Mouse (Mus musculus) MEL (cell line): ENCODE data around the gene 4931414P19Rik. TPM values are rescaled to one million over a fixed set of nuclear protein-coding genes. Genes with fewer than 3 reads are reported as not detected.
A peak's percentile ranks its signal among the peaks of the same experiment; 100 is the strongest.

ENCODE experiments used
- DNase-seq: peaks from one replicate; pipeline ENCODE4 v3.0.0; 2011; ENCODE audit warnings: low read depth, low spot score
- H3K27ac ChIP-seq: 2 replicates; pipeline ENCODE4 v1.5.1; 2012; ENCODE audit warnings: low read depth, mild to moderate bottlenecking, control low read depth, low read length, moderate library complexity; ENCODE audit not compliant: control insufficient read depth
- H3K27me3 ChIP-seq, 2 experiments: fragments of 150-350 bp in 1 of 2; sonication (generic) in 1 of 2; 2 replicates each; pipeline ENCODE4 v1.6.1; 2012; ENCODE audit warnings: low read length in 2 of 2, mild to moderate bottlenecking in 2 of 2, improper control_type of control experiment in 1 of 2, moderate library complexity in 1 of 2; ENCODE audit not compliant: insufficient read depth in 2 of 2, control insufficient read depth in 1 of 2
- H3K36me3 ChIP-seq, 2 experiments: 2 replicates each; pipeline ENCODE4 v1.6.1; 2012 to 2014; ENCODE audit warnings: low read length in 2 of 2, improper control_type of control experiment in 1 of 2, inconsistent platforms in 1 of 2, mild to moderate bottlenecking in 1 of 2; ENCODE audit not compliant: insufficient read depth in 2 of 2, control insufficient read depth in 1 of 2
- H3K4me1 ChIP-seq, 2 experiments: fragments of 150-350 bp in 1 of 2; sonication (generic) in 1 of 2; 2 replicates each; pipeline ENCODE4 v1.6.1; 2012; ENCODE audit warnings: low read length in 2 of 2, improper control_type of control experiment in 1 of 2, mild to moderate bottlenecking in 1 of 2; ENCODE audit not compliant: insufficient read depth in 2 of 2, control insufficient read depth in 1 of 2
- H3K4me3 ChIP-seq, 2 experiments: fragments of 150-350 bp in 1 of 2; sonication (generic) in 1 of 2; 2 replicates each; pipeline ENCODE4 v1.5.1; 2012; ENCODE audit warnings: low read depth in 2 of 2, low read length in 2 of 2, mild to moderate bottlenecking in 2 of 2, moderate library complexity in 2 of 2, control low read depth in 1 of 2, improper control_type of control experiment in 1 of 2; ENCODE audit not compliant: control insufficient read depth in 1 of 2, insufficient read depth in 1 of 2
- H3K79me2 ChIP-seq: 2 replicates; pipeline ENCODE4 v1.6.1; 2012; ENCODE audit warnings: mild to moderate bottlenecking, low read length, moderate library complexity; ENCODE audit not compliant: control insufficient read depth, poor library complexity, insufficient read depth
- H3K9ac ChIP-seq: 2 replicates; pipeline ENCODE4 v1.6.1; 2012; ENCODE audit warnings: low read depth, mild to moderate bottlenecking, control low read depth, low read length, moderate library complexity; ENCODE audit not compliant: control insufficient read depth, poor library complexity, severe bottlenecking
- H3K9me3 ChIP-seq: fragments of 150-350 bp; sonication (generic); replicated peaks from 2 replicates; pipeline ENCODE4 v1.6.1; 2012; ENCODE audit warnings: mild to moderate bottlenecking, low read length, improper control_type of control experiment, moderate library complexity; ENCODE audit not compliant: insufficient read depth
- CHD2 ChIP-seq: IDR thresholded peaks from 2 replicates; pipeline ENCODE4 v1.6.1; 2011; ENCODE audit warnings: low read length, improper control_type of control experiment
- CTCF ChIP-seq, 3 experiments: IDR thresholded peaks in 2 of 3; conservative IDR thresholded peaks in 1 of 3; 2 replicates each; pipeline ENCODE4 v1.5.1; 2011 to 2012; ENCODE audit warnings: low read length in 3 of 3, low read depth in 2 of 3, mild to moderate bottlenecking in 2 of 3, improper control_type of control experiment in 1 of 3, inconsistent platforms in 1 of 3, mixed read lengths in 1 of 3, moderate library complexity in 1 of 3; ENCODE audit not compliant: control insufficient read depth in 1 of 3, insufficient read depth in 1 of 3, poor library complexity in 1 of 3, severe bottlenecking in 1 of 3
- E2F4 ChIP-seq: IDR thresholded peaks from 2 replicates; pipeline ENCODE4 v1.6.1; 2011; ENCODE audit warnings: low read depth, low read length, improper control_type of control experiment, borderline replicate concordance
- ELF1 ChIP-seq: IDR thresholded peaks from 2 replicates; pipeline ENCODE4 v1.6.1; 2014; ENCODE audit warnings: low read depth, mild to moderate bottlenecking, inconsistent platforms, low read length, improper control_type of control experiment, moderate library complexity
- EP300 ChIP-seq, 2 experiments: IDR thresholded peaks; 2 replicates each; pipeline ENCODE4 v1.6.1; 2011; ENCODE audit warnings: improper control_type of control experiment in 2 of 2, low read length in 2 of 2, low read depth in 1 of 2, mild to moderate bottlenecking in 1 of 2
- GABPA ChIP-seq: IDR thresholded peaks from 2 replicates; pipeline ENCODE4 v1.6.1; 2012; ENCODE audit warnings: low read depth, mild to moderate bottlenecking, inconsistent platforms, low read length, improper control_type of control experiment, moderate library complexity
- HCFC1 ChIP-seq: IDR thresholded peaks from 2 replicates; pipeline ENCODE4 v1.6.1; 2012; ENCODE audit warnings: low read depth, mild to moderate bottlenecking, inconsistent platforms, low read length, improper control_type of control experiment, moderate library complexity
- JUND ChIP-seq: IDR thresholded peaks from 2 replicates; pipeline ENCODE4 v1.6.1; 2011; ENCODE audit warnings: low read depth, mild to moderate bottlenecking, improper control_type of control experiment, low read length
- KAT2A ChIP-seq: conservative IDR thresholded peaks from 2 replicates; pipeline ENCODE4 v1.6.1; 2012; ENCODE audit warnings: low read depth, low read length, improper control_type of control experiment, inconsistent platforms
- MAFK ChIP-seq: IDR thresholded peaks from 2 replicates; pipeline ENCODE4 v1.6.1; 2011; ENCODE audit warnings: low read depth, mild to moderate bottlenecking, low read length, improper control_type of control experiment, borderline replicate concordance
- MEF2A ChIP-seq: IDR thresholded peaks from 2 replicates; pipeline ENCODE4 v1.6.1; 2014; ENCODE audit warnings: low read depth, mild to moderate bottlenecking, inconsistent platforms, low read length, improper control_type of control experiment; ENCODE audit not compliant: poor library complexity, insufficient replicate concordance, severe bottlenecking; ENCODE audit errors: extremely low read depth
- MYC ChIP-seq: IDR thresholded peaks from 2 replicates; pipeline ENCODE4 v1.6.1; 2011; ENCODE audit warnings: low read depth, mild to moderate bottlenecking, low read length, improper control_type of control experiment, moderate library complexity
- NRF1 ChIP-seq: IDR thresholded peaks from 2 replicates; pipeline ENCODE4 v1.6.1; 2014; ENCODE audit warnings: low read depth, mild to moderate bottlenecking, inconsistent platforms, low read length, improper control_type of control experiment, moderate library complexity; ENCODE audit not compliant: poor library complexity, insufficient read depth, severe bottlenecking
- POLR2A ChIP-seq, 2 experiments: IDR thresholded peaks; 2 replicates each; pipeline ENCODE4 v1.6.1; 2011 to 2012; ENCODE audit warnings: low read length in 2 of 2, mild to moderate bottlenecking in 2 of 2, control low read depth in 1 of 2, improper control_type of control experiment in 1 of 2, low read depth in 1 of 2, moderate library complexity in 1 of 2; ENCODE audit not compliant: control insufficient read depth in 1 of 2, insufficient read depth in 1 of 2, poor library complexity in 1 of 2
- POLR2AphosphoS2 ChIP-seq: IDR thresholded peaks from 2 replicates; pipeline ENCODE4 v1.6.1; 2011; ENCODE audit warnings: low read length, improper control_type of control experiment
- RAD21 ChIP-seq: IDR thresholded peaks from 2 replicates; pipeline ENCODE4 v1.6.1; 2011; ENCODE audit warnings: mild to moderate bottlenecking, low read depth, low read length, improper control_type of control experiment
- SIN3A ChIP-seq: IDR thresholded peaks from 2 replicates; pipeline ENCODE4 v1.6.1; 2012; ENCODE audit warnings: low read length, improper control_type of control experiment, inconsistent platforms
- SMC3 ChIP-seq: IDR thresholded peaks from 2 replicates; pipeline ENCODE4 v1.6.1; 2011; ENCODE audit warnings: low read depth, low read length, improper control_type of control experiment
- UBTF ChIP-seq: IDR thresholded peaks from 2 replicates; pipeline ENCODE4 v1.6.1; 2012; ENCODE audit warnings: low read depth, mild to moderate bottlenecking, inconsistent platforms, low read length, improper control_type of control experiment, moderate library complexity, borderline replicate concordance; ENCODE audit not compliant: insufficient read depth
- USF2 ChIP-seq, 2 experiments: IDR thresholded peaks; 2 replicates each; pipeline ENCODE4 v1.6.1; 2011 to 2012; ENCODE audit warnings: improper control_type of control experiment in 2 of 2, low read length in 2 of 2, borderline replicate concordance in 1 of 2, inconsistent platforms in 1 of 2, low read depth in 1 of 2, mild to moderate bottlenecking in 1 of 2; ENCODE audit not compliant: insufficient read depth in 1 of 2
- ZC3H11A ChIP-seq: IDR thresholded peaks from 2 replicates; pipeline ENCODE4 v1.6.1; 2012; ENCODE audit warnings: low read depth, mild to moderate bottlenecking, inconsistent platforms, low read length, improper control_type of control experiment
- polyA plus RNA-seq, 2 experiments: library from polyadenylated mRNA; stranded (reverse) in 1 of 2; unstranded in 1 of 2; fragments of >175 nt in 1 of 2; fragments of >200 nt in 1 of 2; gene quantifications; 2 replicates each; pipeline versions ENCODE4 v1.2.1 to v1.2.4; 2012; ENCODE audit warnings: low replicate concordance in 2 of 2, low read depth in 1 of 2; ENCODE audit not compliant: insufficient read length in 2 of 2, insufficient read depth in 1 of 2, missing spikeins in 1 of 2
- total RNA-seq: library from RNA; depleted of rRNA; stranded (reverse); fragments of 300-350 nt; gene quantifications from 2 replicates; pipeline ENCODE4 v1.2.3, GENCODE M21; 2012

Gene 4931414P19Rik
- total and polyA plus RNA-seq, 3 experiments: 1.9 to 4.8 TPM; not detected in 1

DNA sequence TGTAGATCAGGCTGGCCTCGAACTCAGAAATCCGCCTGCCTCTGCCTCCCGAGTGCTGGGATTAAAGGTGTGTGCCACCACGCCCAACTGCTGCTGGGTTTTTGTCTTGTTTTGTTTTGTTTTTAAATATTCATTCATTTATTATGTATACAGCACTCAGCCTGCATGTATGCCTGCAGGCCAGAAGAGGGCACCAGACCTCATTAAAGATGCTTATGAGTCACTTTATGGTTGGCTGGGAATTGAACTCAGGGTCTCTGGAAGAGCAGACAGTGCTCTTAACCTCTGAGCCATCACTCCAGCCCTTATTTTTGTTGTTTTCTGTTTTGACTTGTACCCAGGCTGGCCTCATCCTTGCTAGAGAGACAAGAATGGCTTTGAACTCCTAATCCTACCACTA, 4.2 kb upstream of the 4931414P19Rik start (continued):
- TF ChIP-seq UBTF (no peak), POLR2A (IDR thresholded peaks at IDR 0.05; ENCODE audit: control insufficient read depth in 1 of 2, insufficient read depth in 1 of 2, low read depth in 1 of 2, low read length in 2 of 2, poor library complexity in 1 of 2) (no peak), MEF2A (no peak), CTCF (IDR thresholded peaks at IDR 0.05 in 2 of 3, conservative IDR thresholded peaks at IDR 0.05 in 1 of 3; ENCODE audit: control insufficient read depth in 1 of 3, insufficient read depth in 1 of 3, low read depth in 2 of 3, low read length in 3 of 3, poor library complexity in 1 of 3, severe bottlenecking in 1 of 3) (peak; percentile 50 to 72 (median 68); a peak in 5 of 6 replicates), E2F4 (no peak), MAFK (no peak), ELF1 (no peak), EP300 (IDR thresholded peaks at IDR 0.05; ENCODE audit: low read depth in 1 of 2, low read length in 2 of 2) (no peak), MYC (no peak)

GRCm38 (mm10) chr14:54609245-54609644, 3.5 kb upstream of the 4931414P19Rik start:
- no peak for TF ChIP-seq POLR2AphosphoS2
- TF ChIP-seq SMC3: no peak
- TF ChIP-seq ZC3H11A: no peak
- TF ChIP-seq SIN3A: no peak
- no peak for TF ChIP-seq USF2 (IDR thresholded peaks at IDR 0.05; ENCODE audit: borderline replicate concordance in 1 of 2, insufficient read depth in 1 of 2, low read depth in 1 of 2, low read length in 2 of 2)
- TF ChIP-seq NRF1: no peak
- TF ChIP-seq CTCF (IDR thresholded peaks at IDR 0.05 in 2 of 3, conservative IDR thresholded peaks at IDR 0.05 in 1 of 3; ENCODE audit: control insufficient read depth in 1 of 3, insufficient read depth in 1 of 3, low read depth in 2 of 3, low read length in 3 of 3, poor library complexity in 1 of 3, severe bottlenecking in 1 of 3): no peak
- TF ChIP-seq CHD2: no peak
- no peak for TF ChIP-seq HCFC1
- no peak for TF ChIP-seq KAT2A
- TF ChIP-seq UBTF: no peak
- no peak for TF ChIP-seq EP300 (IDR thresholded peaks at IDR 0.05; ENCODE audit: low read depth in 1 of 2, low read length in 2 of 2)
- TF ChIP-seq RAD21: no peak
- TF ChIP-seq GABPA: no peak
- no peak for TF ChIP-seq JUND
- no peak for TF ChIP-seq MAFK
- TF ChIP-seq MEF2A: no peak
- TF ChIP-seq, all 39 proteins: peak for 0
- H3K4me3 ChIP-seq: no peak overlapping the region
- H3K36me3 ChIP-seq: peaks cover 3 to 6% of the 10 kb centered on the region in 2 experiments; a peak in 3 of 4 replicates
- H3K27me3 ChIP-seq: no peaks in the 10 kb centered on the region
- H3K27ac ChIP-seq: no peak overlapping the region
- no peak for DNase-seq
- H3K79me2 ChIP-seq: peaks cover 2% of the 10 kb centered on the region; the same call in 1 of the 2 replicates
- H3K9me3 ChIP-seq: no peaks in the 10 kb centered on the region
- no peak overlapping the region for H3K9ac ChIP-seq
- peaks cover 0 to 8% of the 10 kb centered on the region in 2 experiments; a peak in 2 of 4 replicates for H3K4me1 ChIP-seq
